Mouse (Mus musculus) forebrain, postnatal 0 days (tissue): Measurements from ENCODE around the gene Fzd2. TPM values are rescaled to one million over a fixed set of nuclear protein-coding genes. Genes with fewer than 3 reads are reported as not detected.
"Not testable (repeated sequence)": the region's sequence is repeated elsewhere in the genome, so short reads cannot be mapped to it uniquely, and the experiment has no call there.

Source experiments
- ATAC-seq: fragments of 200-750 bp; cut with Nextera tagmentation; 2 replicates; pipeline ENCODE4 v1.8.0; 2017; ENCODE audit warnings: mild to moderate bottlenecking, moderate library complexity
- DNase-seq: peaks from one replicate; pipeline ENCODE4 v3.0.0-alpha.2; 2015
- H3K27ac ChIP-seq: fragments of 300-500 bp; sonication (generic); 2 replicates; pipeline ENCODE4 v1.5.1; 2014; ENCODE audit warnings: low read depth, mild to moderate bottlenecking, antibody characterized with exemption, low read length, moderate library complexity, mixed read lengths
- H3K27me3 ChIP-seq: fragments of 300-500 bp; sonication (generic); 2 replicates; pipeline ENCODE4 v1.6.1; 2014; ENCODE audit warnings: mild to moderate bottlenecking, low read length, mixed read lengths; ENCODE audit not compliant: insufficient read depth
- H3K36me3 ChIP-seq: fragments of 300-500 bp; sonication (generic); 2 replicates; pipeline ENCODE4 v1.6.1; 2014; ENCODE audit warnings: mild to moderate bottlenecking, moderate library complexity; ENCODE audit not compliant: insufficient read depth
- H3K4me1 ChIP-seq: fragments of 300-500 bp; sonication (generic); 2 replicates; pipeline ENCODE4 v1.6.1; 2014; ENCODE audit warnings: antibody characterized with exemption; ENCODE audit not compliant: insufficient read depth
- H3K4me2 ChIP-seq: fragments of 300-500 bp; sonication (generic); 2 replicates; pipeline ENCODE4 v1.6.1; 2014; ENCODE audit warnings: low read depth, mild to moderate bottlenecking, moderate library complexity
- H3K4me3 ChIP-seq: fragments of 300-500 bp; sonication (generic); 2 replicates; pipeline ENCODE4 v1.5.1; 2014; ENCODE audit warnings: low read depth, low read length, mixed read lengths
- H3K9ac ChIP-seq: fragments of 300-500 bp; sonication (generic); 2 replicates; pipeline ENCODE4 v1.6.1; 2014; ENCODE audit warnings: mild to moderate bottlenecking
- H3K9me3 ChIP-seq: fragments of 300-500 bp; sonication (generic); 2 replicates; pipeline ENCODE4 v1.6.1; 2016; ENCODE audit warnings: low read length
- CTCF ChIP-seq: sonication (generic); IDR thresholded peaks from 2 replicates; pipeline ENCODE4 v1.5.1; 2016; ENCODE audit warnings: antibody characterized with exemption, control low read depth, low read depth
- WGBS: fragments of 180-500 bp; shearing (Covaris S2); extraction: QIAGEN DNeasy Blood & Tissue Kit; methylation state at CpG from one replicate; pipeline ENCODE4 v1.1.7; 2014; 5-methylcytosine and 5-hydroxymethylcytosine counted together
- polyA plus RNA-seq: library from polyadenylated mRNA; unstranded; fragments of >200 nt; fragmentation: Nextera tagmentation; extraction: Ambion mirVana; gene quantifications from 2 replicates; pipeline ENCODE4 v1.2.1, GENCODE M21; 2015
- total RNA-seq: library from RNA; depleted of rRNA; stranded (reverse); fragments of >200 nt; gene quantifications from 2 replicates; pipeline ENCODE4 v1.2.3, GENCODE M21; 2014

The Fzd2 gene
- total and polyA plus RNA-seq, 2 experiments from 2014 or later = 4.6 to 15.2 TPM

DNA sequence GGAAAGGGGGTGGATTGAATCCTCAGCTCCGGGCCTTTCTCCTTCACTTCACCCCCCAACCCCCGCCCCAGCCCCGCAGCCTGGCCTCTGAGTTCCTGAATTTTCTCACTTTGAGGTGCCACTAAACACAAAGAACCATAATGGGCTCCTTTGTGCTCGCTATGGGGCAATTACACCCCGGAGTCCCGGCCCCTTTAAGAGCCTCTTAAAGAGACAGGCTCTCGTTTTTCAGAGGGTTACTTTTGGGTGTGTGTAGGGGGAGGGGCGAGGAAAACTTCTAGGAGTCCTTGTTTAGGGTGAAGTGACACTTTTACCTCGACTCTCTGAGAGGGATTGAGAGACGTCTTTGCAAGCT lies 723 bp upstream of the Fzd2 start:
- ATAC-seq = peak; percentile 57

GRCm38 (mm10) chr11:102604777-102605552 lies 769 bp downstream of the Fzd2 start:
- Histone ChIP-seq H3K4me1 (no peaks in the 10 kb centered on the region), H3K4me2 (peak overlapping the region; percentile 81), H3K9me3 (no peaks in the 10 kb centered on the region), H3K9ac (peak overlapping the region; percentile 57), H3K27ac (peak overlapping the region; percentile 83), H3K4me3 (peak overlapping the region; percentile 79), H3K36me3 (no peaks in the 10 kb centered on the region), H3K27me3 (no peaks in the 10 kb centered on the region)
- under 1% methylated on average over 71 of the region's 74 CpGs for WGBS
- DNase-seq (peak; percentile 73), ATAC-seq (peak; percentile 36)
- peak; percentile 58 for TF ChIP-seq CTCF

More for the DNA sequence above, 723 bp upstream of the Fzd2 start:
- WGBS = 2% methylated on average over 10 of the region's 10 CpGs
- H3K4me1 ChIP-seq = no peaks in the 10 kb centered on the region
- H3K27ac ChIP-seq = peak overlapping the region; percentile 70
- H3K4me2 ChIP-seq = peak overlapping the region; percentile 81
- peak overlapping the region; percentile 79 for H3K4me3 ChIP-seq
- H3K36me3 ChIP-seq = no peaks in the 10 kb centered on the region
- no peaks in the 10 kb centered on the region for H3K9me3 ChIP-seq
- peak overlapping the region; percentile 46 for H3K9ac ChIP-seq
- TF ChIP-seq CTCF = no peak
- DNase-seq = peak; percentile 71
- no peaks in the 10 kb centered on the region for H3K27me3 ChIP-seq

DNA sequence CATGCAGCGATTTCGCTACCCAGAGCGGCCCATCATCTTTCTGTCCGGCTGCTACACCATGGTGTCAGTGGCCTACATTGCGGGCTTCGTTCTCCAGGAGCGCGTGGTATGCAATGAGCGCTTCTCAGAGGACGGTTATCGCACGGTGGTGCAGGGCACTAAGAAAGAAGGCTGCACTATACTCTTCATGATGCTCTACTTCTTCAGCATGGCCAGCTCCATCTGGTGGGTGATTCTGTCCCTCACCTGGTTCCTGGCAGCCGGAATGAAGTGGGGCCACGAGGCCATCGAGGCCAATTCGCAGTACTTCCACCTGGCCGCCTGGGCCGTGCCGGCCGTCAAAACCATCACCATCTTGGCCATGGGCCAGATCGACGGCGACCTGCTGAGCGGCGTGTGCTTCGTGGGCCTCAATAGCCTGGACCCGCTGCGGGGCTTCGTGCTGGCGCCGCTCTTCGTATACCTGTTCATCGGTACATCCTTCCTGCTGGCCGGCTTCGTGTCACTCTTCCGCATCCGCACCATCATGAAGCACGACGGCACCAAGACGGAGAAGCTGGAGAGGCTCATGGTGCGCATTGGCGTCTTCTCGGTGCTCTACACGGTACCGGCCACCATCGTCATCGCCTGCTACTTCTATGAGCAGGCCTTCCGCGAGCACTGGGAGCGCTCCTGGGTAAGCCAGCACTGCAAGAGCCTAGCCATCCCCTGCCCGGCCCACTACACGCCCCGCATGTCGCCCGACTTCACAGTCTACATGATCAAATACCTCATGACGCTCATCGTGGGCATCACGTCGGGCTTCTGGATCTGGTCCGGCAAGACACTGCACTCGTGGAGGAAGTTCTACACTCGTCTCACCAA lies 1.6 kb downstream of the Fzd2 start:
- Histone ChIP-seq H3K4me2 (peak overlapping the region; percentile 81), H3K9ac (peak overlapping the region; percentile 57), H3K4me1 (no peaks in the 10 kb centered on the region), H3K4me3 (peak overlapping the region; percentile 79), H3K27ac (no peak overlapping the region), H3K36me3 (no peaks in the 10 kb centered on the region), H3K9me3 (no peaks in the 10 kb centered on the region), H3K27me3 (no peaks in the 10 kb centered on the region)
- ATAC-seq (no peak), DNase-seq (peak; percentile 57)
- no peak for TF ChIP-seq CTCF
- WGBS = 3% methylated on average over 62 of the region's 62 CpGs

DNA sequence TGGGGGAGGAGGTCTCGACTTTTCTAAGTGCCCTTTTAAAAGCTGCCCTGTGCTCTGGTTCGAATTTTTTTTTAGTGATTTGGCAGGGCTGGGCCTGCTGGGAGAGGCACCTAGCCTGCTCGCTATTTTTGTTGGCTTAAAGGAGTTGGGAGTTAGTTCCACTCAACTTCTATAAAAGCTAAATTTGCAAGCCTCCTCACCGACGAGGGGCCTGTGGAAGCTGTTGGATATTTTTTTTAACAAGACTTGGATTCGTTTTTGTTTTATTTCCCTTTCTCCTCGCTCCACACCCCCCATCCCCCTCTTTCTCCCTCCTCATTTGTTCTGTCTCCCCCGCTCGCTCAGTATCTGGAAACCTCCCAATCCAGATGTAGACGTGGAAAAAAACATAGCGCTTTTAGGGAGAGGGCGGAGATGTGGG lies 2.6 kb downstream of the Fzd2 start:
- Histone ChIP-seq H3K4me1 (no peaks in the 10 kb centered on the region), H3K36me3 (no peaks in the 10 kb centered on the region), H3K9me3 (no peaks in the 10 kb centered on the region), H3K27me3 (no peaks in the 10 kb centered on the region), H3K4me2 (peak overlapping the region; percentile 81), H3K4me3 (peak overlapping the region; percentile 79), H3K27ac (no peak overlapping the region), H3K9ac (peak overlapping the region; percentile 33)
- DNase-seq (no peak), ATAC-seq (no peak)
- WGBS = 1% methylated on average over 12 of the region's 12 CpGs
- no peak for TF ChIP-seq CTCF

DNA sequence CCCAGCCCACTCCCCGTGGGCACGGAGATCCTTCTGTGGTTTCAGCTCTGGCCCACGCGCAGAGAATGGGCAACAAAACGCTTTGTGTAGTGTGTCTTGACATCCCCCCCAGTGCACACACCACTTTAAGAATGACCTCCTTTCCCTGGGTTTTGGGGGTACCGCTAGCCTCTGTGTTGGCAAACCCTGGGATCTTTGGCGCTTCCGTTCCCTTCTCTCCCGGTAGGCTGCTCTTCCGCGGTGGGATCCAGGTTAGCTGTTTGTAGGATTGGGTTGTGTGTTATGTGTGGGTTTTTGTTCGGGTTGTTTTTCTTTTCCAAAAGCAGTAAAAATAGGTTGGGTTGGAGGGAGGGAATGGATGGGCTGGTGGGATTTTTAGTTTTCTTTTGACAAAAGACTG lies 3.0 kb downstream of the Fzd2 start:
- not testable (repeated sequence) for H3K4me1 ChIP-seq, ATAC-seq, H3K27me3 ChIP-seq, H3K36me3 ChIP-seq, H3K9me3 ChIP-seq, H3K27ac ChIP-seq
- peak; percentile 14 for DNase-seq
- WGBS = 2% methylated on average over 12 of the region's 12 CpGs
- Histone ChIP-seq H3K9ac (peak overlapping the region; percentile 33), H3K4me3 (peak overlapping the region; percentile 79), H3K4me2 (peak overlapping the region; percentile 81)

- 13% methylated on average over 10 of the region's 10 CpGs for WGBS
- Histone ChIP-seq H3K4me2 (peak overlapping the region; percentile 81), H3K27ac (no peak overlapping the region), H3K9ac (no peak overlapping the region; the same call in 1 of the 2 replicates), H3K27me3 (no peaks in the 10 kb centered on the region), H3K4me1 (no peaks in the 10 kb centered on the region), H3K4me3 (peak overlapping the region; percentile 79; the same call in 1 of the 2 replicates), H3K9me3 (no peaks in the 10 kb centered on the region), H3K36me3 (no peaks in the 10 kb centered on the region)
- ATAC-seq (no peak), DNase-seq (no peak)
- no peak for TF ChIP-seq CTCF
Measured at GRCm38 (mm10) chr11:102607686-102608548, 3.7 kb downstream of the Fzd2 start.
